Mouse (Mus musculus): ENCODE measurements around the gene Pagr1b. TPM values are rescaled to one million over a fixed set of nuclear protein-coding genes. Genes with fewer than 3 reads are reported as not detected.
A peak's percentile ranks its signal among the peaks of the same experiment; 100 is the strongest.

Pagr1b gene
- polyA plus RNA-seq, 1 experiment from 2014 or later = not detected

GRCm38 (mm10) chr7:127008239-127009019 is 7.9 kb downstream of the Pagr1b start:
- 0 out of 2 replicates have a peak, but pooled peaks cover 4% of the 10 kb centered on the region for H3K4me1 ChIP-seq
- H3K27ac ChIP-seq (replicated peaks) = peak overlapping the region; percentile 64
- peaks cover 25% of the 10 kb centered on the region for H3K36me3 ChIP-seq (replicated peaks)
- no peaks in the 10 kb centered on the region for H3K9me3 ChIP-seq
- no peak overlapping the region for H3K4me3 ChIP-seq
- H3K27me3 ChIP-seq (replicated peaks; ENCODE audit: low read depth, poor library complexity, severe bottlenecking) = no peaks in the 10 kb centered on the region
- DNase-seq (ENCODE audit: low spot score) = no peak
- WGBS = 73% methylated on average over 9 of the region's 9 CpGs

- Histone ChIP-seq H3K27me3 (replicated peaks; ENCODE audit: low read depth, poor library complexity, severe bottlenecking) (no peaks in the 10 kb centered on the region), H3K4me1 (0 out of 2 replicates have a peak, but pooled peaks cover 4% of the 10 kb centered on the region), H3K27ac (replicated peaks) (no peak overlapping the region), H3K36me3 (replicated peaks) (peaks cover 15% of the 10 kb centered on the region), H3K4me3 (no peak overlapping the region), H3K9me3 (no peaks in the 10 kb centered on the region)
- WGBS = 86% methylated on average over 6 of the region's 6 CpGs
- DNase-seq (ENCODE audit: low spot score) = no peak
Observed at GRCm38 (mm10) chr7:127007313-127008024, 8.8 kb downstream of the Pagr1b start.

GRCm38 (mm10) chr7:127004122-127004875 is 12.0 kb downstream of the Pagr1b start:
- no peak overlapping the region for H3K4me3 ChIP-seq
- no peaks in the 10 kb centered on the region for H3K36me3 ChIP-seq (replicated peaks)
- no peak for DNase-seq (ENCODE audit: low spot score)
- no peaks in the 10 kb centered on the region for H3K4me1 ChIP-seq
- 87% methylated on average over 4 of the region's 4 CpGs for WGBS
- H3K27ac ChIP-seq (replicated peaks) = no peak overlapping the region
- H3K27me3 ChIP-seq (replicated peaks; ENCODE audit: low read depth, poor library complexity, severe bottlenecking) = no peaks in the 10 kb centered on the region
- no peaks in the 10 kb centered on the region for H3K9me3 ChIP-seq

- H3K36me3 ChIP-seq (replicated peaks) = no peaks in the 10 kb centered on the region
- no peaks in the 10 kb centered on the region for H3K9me3 ChIP-seq
- DNase-seq (ENCODE audit: low spot score) = no peak
- no peaks in the 10 kb centered on the region for H3K27me3 ChIP-seq (replicated peaks; ENCODE audit: low read depth, poor library complexity, severe bottlenecking)
- H3K4me3 ChIP-seq = no peak overlapping the region
- 85% methylated on average over 5 of the region's 5 CpGs for WGBS
- H3K4me1 ChIP-seq = no peaks in the 10 kb centered on the region
- H3K27ac ChIP-seq (replicated peaks) = no peak overlapping the region
Observed at GRCm38 (mm10) chr7:127003620-127004019, 12.7 kb downstream of the Pagr1b start.

GRCm38 (mm10) chr7:126999568-126999967 is 16.7 kb downstream of the Pagr1b start:
- 84% methylated on average over 10 of the region's 10 CpGs for WGBS
- H3K4me1 ChIP-seq = no peaks in the 10 kb centered on the region
- no peaks in the 10 kb centered on the region for H3K36me3 ChIP-seq (replicated peaks)
- no peaks in the 10 kb centered on the region; the same call in 1 of the 2 replicates for H3K9me3 ChIP-seq
- no peaks in the 10 kb centered on the region for H3K27me3 ChIP-seq (replicated peaks; ENCODE audit: low read depth, poor library complexity, severe bottlenecking)
- no peak overlapping the region for H3K4me3 ChIP-seq
- no peak overlapping the region for H3K27ac ChIP-seq (replicated peaks)
- DNase-seq (ENCODE audit: low spot score) = no peak

GRCm38 (mm10) chr7:126996449-126996848 is 19.8 kb downstream of the Pagr1b start:
- no peak for DNase-seq (ENCODE audit: low spot score)
- no peaks in the 10 kb centered on the region; the same call in 1 of the 2 replicates for H3K9me3 ChIP-seq
- no peak overlapping the region for H3K4me3 ChIP-seq
- H3K4me1 ChIP-seq = peaks cover 6% of the 10 kb centered on the region
- no peaks in the 10 kb centered on the region for H3K27me3 ChIP-seq (replicated peaks; ENCODE audit: low read depth, poor library complexity, severe bottlenecking)
- no peaks in the 10 kb centered on the region for H3K36me3 ChIP-seq (replicated peaks)
- no peak overlapping the region for H3K27ac ChIP-seq (replicated peaks)
- 77% methylated on average over 4 of the region's 4 CpGs for WGBS

- H3K27ac ChIP-seq (replicated peaks) = no peak overlapping the region
- 69% methylated on average over 8 of the region's 8 CpGs for WGBS
Observed at GRCm38 (mm10) chr7:126988816-126989215, 27.5 kb downstream of the Pagr1b start.

GRCm38 (mm10) chr7:126986319-126986718 is 30.0 kb downstream of the Pagr1b start:
- no peaks in the 10 kb centered on the region for H3K9me3 ChIP-seq
- H3K36me3 ChIP-seq (replicated peaks) = peaks cover 4% of the 10 kb centered on the region
- peak; percentile 23 for DNase-seq (ENCODE audit: low spot score)
- 0 out of 2 replicates have a peak, but pooled peaks cover 3% of the 10 kb centered on the region for H3K4me1 ChIP-seq
- no peak overlapping the region for H3K27ac ChIP-seq (replicated peaks)
- H3K4me3 ChIP-seq = no peak overlapping the region
- H3K27me3 ChIP-seq (replicated peaks; ENCODE audit: low read depth, poor library complexity, severe bottlenecking) = no peaks in the 10 kb centered on the region
- 44% methylated on average over 9 of the region's 9 CpGs for WGBS

More at GRCm38 (mm10) chr7:126988816-126989215, 27.5 kb downstream of the Pagr1b start:
- no peaks in the 10 kb centered on the region for H3K27me3 ChIP-seq (replicated peaks; ENCODE audit: low read depth, poor library complexity, severe bottlenecking)
- no peak for DNase-seq (ENCODE audit: low spot score)
- no peaks in the 10 kb centered on the region for H3K9me3 ChIP-seq
- no peaks in the 10 kb centered on the region for H3K36me3 ChIP-seq (replicated peaks)
- peaks cover 10% of the 10 kb centered on the region for H3K4me1 ChIP-seq
- no peak overlapping the region for H3K4me3 ChIP-seq

GRCm38 (mm10) chr7:126984667-126985444 is 31.4 kb downstream of the Pagr1b start:
- Histone ChIP-seq H3K27me3 (replicated peaks; ENCODE audit: low read depth, poor library complexity, severe bottlenecking) (no peaks in the 10 kb centered on the region), H3K4me1 (0 out of 2 replicates have a peak, but pooled peaks cover 3% of the 10 kb centered on the region), H3K9me3 (no peaks in the 10 kb centered on the region), H3K36me3 (replicated peaks) (peaks cover 16% of the 10 kb centered on the region), H3K4me3 (no peak overlapping the region), H3K27ac (replicated peaks) (no peak overlapping the region)
- WGBS = 71% methylated on average over 10 of the region's 10 CpGs
- DNase-seq (ENCODE audit: low spot score) = no peak

- Histone ChIP-seq H3K4me1 (0 out of 2 replicates have a peak, but pooled peaks cover 3% of the 10 kb centered on the region), H3K27ac (replicated peaks) (no peak overlapping the region), H3K27me3 (replicated peaks; ENCODE audit: low read depth, poor library complexity, severe bottlenecking) (no peaks in the 10 kb centered on the region), H3K9me3 (no peaks in the 10 kb centered on the region), H3K36me3 (replicated peaks) (peaks cover 34% of the 10 kb centered on the region), H3K4me3 (no peak overlapping the region)
- no peak for DNase-seq (ENCODE audit: low spot score)
- 84% methylated on average over 7 of the region's 7 CpGs for WGBS
Observed at GRCm38 (mm10) chr7:126983113-126983512, 33.2 kb downstream of the Pagr1b start.

- Histone ChIP-seq H3K27me3 (replicated peaks; ENCODE audit: low read depth, poor library complexity, severe bottlenecking) (no peaks in the 10 kb centered on the region), H3K27ac (replicated peaks) (no peak overlapping the region), H3K4me3 (no peak overlapping the region), H3K9me3 (no peaks in the 10 kb centered on the region), H3K4me1 (peaks cover 9% of the 10 kb centered on the region), H3K36me3 (replicated peaks) (peaks cover 37% of the 10 kb centered on the region)
- DNase-seq (ENCODE audit: low spot score) = no peak
- 95% methylated on average over 4 of the region's 4 CpGs for whole genome bisulfite sequencing
Observed at GRCm38 (mm10) chr7:126982054-126982453, 34.2 kb downstream of the Pagr1b start.

GRCm38 (mm10) chr7:126981601-126982000 is 34.7 kb downstream of the Pagr1b start:
- peaks cover 37% of the 10 kb centered on the region for H3K36me3 ChIP-seq (replicated peaks)
- WGBS = 96% methylated on average over 2 of the region's 2 CpGs
- no peak overlapping the region for H3K4me3 ChIP-seq
- no peak for DNase-seq (ENCODE audit: low spot score)
- no peaks in the 10 kb centered on the region for H3K27me3 ChIP-seq (replicated peaks; ENCODE audit: low read depth, poor library complexity, severe bottlenecking)
- H3K27ac ChIP-seq (replicated peaks) = no peak overlapping the region
- H3K4me1 ChIP-seq = peaks cover 13% of the 10 kb centered on the region
- H3K9me3 ChIP-seq = no peaks in the 10 kb centered on the region

Data from embryonic facial prominence, embryonic 10.5 days (tissue).